ENCODE assay signal across 8 mouse cellular contexts in genomic region chr7:128003688-128004087, GRCm38 (mm10). TPM values are rescaled to one million over a fixed set of nuclear protein-coding genes. Genes with fewer than 3 reads are reported as not detected.
DNase-seq lines count a peak whose midpoint lies in the region; ATAC-seq lines count a peak whose summit lies in the region.

Gene Trim72 (plus strand): TSS chr7:128003949.

- 83% methylated on average over 2 of the region's 2 CpGs for WGBS in kidney, embryonic 14.5 days
- WGBS in heart, embryonic 13.5 days = 39% methylated on average over 2 of the region's 2 CpGs
- WGBS in limb, embryonic 15.5 days = 83% methylated on average over 2 of the region's 2 CpGs

- no peaks in the 10 kb centered on the region for H3K9me3 ChIP-seq in kidney, embryonic 14.5 days (ENCODE audit: control insufficient read depth, low read length)
- no peaks in the 10 kb centered on the region for H3K9me3 ChIP-seq in heart, embryonic 13.5 days
- no peaks in the 10 kb centered on the region for H3K9me3 ChIP-seq in limb, embryonic 15.5 days

- peak within 1 kb of the TSS; percentile 35 for H3K4me2 ChIP-seq in kidney, embryonic 14.5 days (replicated peaks; ENCODE audit: low read depth, low read length)
- peak within 1 kb of the TSS; percentile 65 for H3K4me2 ChIP-seq in heart, embryonic 13.5 days
- H3K4me2 ChIP-seq in limb, embryonic 15.5 days = peak within 1 kb of the TSS; percentile 36

- H3K4me1 ChIP-seq in kidney, embryonic 14.5 days (ENCODE audit: control insufficient read depth, insufficient read depth, low read length) = peaks cover 24% of the 10 kb centered on the region
- peaks cover 32% of the 10 kb centered on the region for H3K4me1 ChIP-seq in heart, embryonic 13.5 days
- H3K4me1 ChIP-seq in limb, embryonic 15.5 days = peaks cover 17% of the 10 kb centered on the region

- no peak for DNase-seq in kidney, postnatal 36 days
- DNase-seq in cerebellum, postnatal 14 days = peak; percentile 62 to 76
- no peak for DNase-seq in adrenal gland, postnatal 4 days (ENCODE audit: low spot score in 2 of 2)
- no peak for DNase-seq in right cerebral cortex, postnatal 36 days (ENCODE audit: low spot score in 2 of 2)

- H3K36me3 ChIP-seq in kidney, embryonic 14.5 days (ENCODE audit: control insufficient read depth, insufficient read depth, low read length) = no peaks in the 10 kb centered on the region
- H3K36me3 ChIP-seq in heart, embryonic 13.5 days = no peaks in the 10 kb centered on the region
- H3K36me3 ChIP-seq in limb, embryonic 15.5 days = no peaks in the 10 kb centered on the region

- no peak for ATAC-seq in kidney, embryonic 14.5 days (ENCODE audit: low FRiP score, low TSS enrichment)
- peak; percentile 46 for ATAC-seq in heart, embryonic 13.5 days (ENCODE audit: extremely low read depth, insufficient number of reproducible peaks, low FRiP score, low TSS enrichment)
- no peak for ATAC-seq in limb, embryonic 15.5 days (ENCODE audit: insufficient number of reproducible peaks, low FRiP score, low TSS enrichment, low read depth)
- no peak for ATAC-seq in monocyte, adult 5-6 weeks (replicated peaks; ENCODE audit: insufficient number of reproducible peaks, low FRiP score, low TSS enrichment, poor library complexity, severe bottlenecking)

- peak within 1 kb of the TSS; percentile 16 for H3K4me3 ChIP-seq in kidney, embryonic 14.5 days (ENCODE audit: low read length)
- peak within 1 kb of the TSS; percentile 39 for H3K4me3 ChIP-seq in heart, embryonic 13.5 days
- peak within 1 kb of the TSS; percentile 19 for H3K4me3 ChIP-seq in limb, embryonic 15.5 days

- H3K9ac ChIP-seq in kidney, embryonic 14.5 days (ENCODE audit: low read depth, low read length) = no peak within 1 kb of the TSS; the same call in 1 of the 2 replicates
- H3K9ac ChIP-seq in heart, embryonic 13.5 days = peak within 1 kb of the TSS; percentile 67
- H3K9ac ChIP-seq in limb, embryonic 15.5 days = no peak within 1 kb of the TSS

- H3K27me3 ChIP-seq in kidney, embryonic 14.5 days (ENCODE audit: control insufficient read depth, insufficient read depth, low read length) = no peaks in the 10 kb centered on the region
- peaks cover 39% of the 10 kb centered on the region; the same call in 1 of the 2 replicates for H3K27me3 ChIP-seq in heart, embryonic 13.5 days (replicated peaks)
- no peaks in the 10 kb centered on the region; the same call in 1 of the 2 replicates for H3K27me3 ChIP-seq in limb, embryonic 15.5 days

- peak within 1 kb of the TSS; percentile 86 for H3K27ac ChIP-seq in kidney, embryonic 14.5 days (ENCODE audit: low read depth, low read length)
- peak within 1 kb of the TSS; percentile 51 for H3K27ac ChIP-seq in heart, embryonic 13.5 days (replicated peaks)
- peak within 1 kb of the TSS; percentile 70 for H3K27ac ChIP-seq in limb, embryonic 15.5 days

RNA-seq across cellular contexts. Expression of gene Trim72, which starts in this region (rescaled TPM):
- polyA plus RNA-seq in kidney, embryonic 14.5 days (2014; fragmentation: Nextera tagmentation; extraction: Ambion mirVana) = 0.14 TPM in 1 of 2 replicates, not detected in the other
- 0.76 and 1.0 TPM in 2 replicates for polyA plus RNA-seq in heart, embryonic 13.5 days (2015; fragmentation: Nextera tagmentation; extraction: Ambion mirVana)
- polyA plus RNA-seq in limb, embryonic 15.5 days (2015; fragmentation: Nextera tagmentation; extraction: Ambion mirVana) = 3.1 and 8.4 TPM in 2 replicates
- total RNA-seq in adrenal gland, postnatal 4 days (2021) = 1 to 10 TPM; 3.4 to 8.6 TPM
- total RNA-seq in monocyte, adult 5-6 weeks (2017) = 0.68 TPM in 1 of 3 replicates, not detected in the others

Comparison
In these comparisons a context has a peak if more than half of its experiments do, and no peak if none do; other contexts are left out.
1. DNase-seq: peak in cerebellum, postnatal 14 days (2 of 2); none in kidney, postnatal 36 days (0 of 2), adrenal gland, postnatal 4 days (0 of 2) and right cerebral cortex, postnatal 36 days (0 of 2).
2. Peak in every context shown above with its lines, with median percentiles within 50 percentile points of each other: H3K27ac ChIP-seq, H3K4me2 ChIP-seq and H3K4me3 ChIP-seq.